Mouse (Mus musculus) urinary bladder, postnatal 14 days (tissue): Measurements from ENCODE around the gene Ccn1.

ENCODE experiments used
- DNase-seq: peaks from one replicate; pipeline ENCODE4 v3.0.0; 2021; ENCODE audit warnings: low spot score

The Ccn1 gene

DNA sequence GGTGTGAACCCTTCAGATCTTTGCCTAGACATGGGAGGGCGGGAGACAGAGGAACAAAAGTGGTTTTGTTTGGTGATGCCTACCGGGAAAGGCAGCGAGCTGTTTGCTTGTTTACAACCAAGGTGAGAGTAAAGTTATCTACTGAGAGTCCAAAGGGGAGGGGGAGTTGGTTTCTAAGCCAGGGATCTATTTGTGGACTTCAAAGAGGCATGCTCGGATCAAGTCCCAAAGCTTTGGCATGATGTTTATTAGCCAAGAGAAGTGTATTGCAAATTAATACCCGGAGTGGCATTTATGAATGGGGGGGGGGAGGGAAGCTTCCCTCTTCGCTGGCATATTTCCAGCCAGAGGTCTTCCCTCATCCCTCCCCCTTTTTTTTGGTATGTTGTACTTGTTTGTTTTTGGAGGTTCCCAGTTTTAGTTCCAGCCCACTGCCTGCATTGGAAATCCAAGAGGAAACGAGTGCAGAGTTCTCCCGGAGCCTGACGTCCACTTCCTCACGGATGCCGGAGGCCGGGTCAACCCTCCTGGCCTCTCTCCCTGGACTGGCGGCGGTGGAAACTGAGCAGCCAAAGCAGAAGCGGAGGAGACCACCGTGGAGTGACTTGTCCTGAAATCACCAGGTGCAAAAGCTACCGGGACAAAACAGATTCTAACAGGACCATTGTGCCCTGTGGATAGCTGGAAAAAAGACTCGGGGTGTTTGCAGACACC is 674 bp upstream of the Ccn1 start:
- peak; percentile 44 for DNase-seq

DNA sequence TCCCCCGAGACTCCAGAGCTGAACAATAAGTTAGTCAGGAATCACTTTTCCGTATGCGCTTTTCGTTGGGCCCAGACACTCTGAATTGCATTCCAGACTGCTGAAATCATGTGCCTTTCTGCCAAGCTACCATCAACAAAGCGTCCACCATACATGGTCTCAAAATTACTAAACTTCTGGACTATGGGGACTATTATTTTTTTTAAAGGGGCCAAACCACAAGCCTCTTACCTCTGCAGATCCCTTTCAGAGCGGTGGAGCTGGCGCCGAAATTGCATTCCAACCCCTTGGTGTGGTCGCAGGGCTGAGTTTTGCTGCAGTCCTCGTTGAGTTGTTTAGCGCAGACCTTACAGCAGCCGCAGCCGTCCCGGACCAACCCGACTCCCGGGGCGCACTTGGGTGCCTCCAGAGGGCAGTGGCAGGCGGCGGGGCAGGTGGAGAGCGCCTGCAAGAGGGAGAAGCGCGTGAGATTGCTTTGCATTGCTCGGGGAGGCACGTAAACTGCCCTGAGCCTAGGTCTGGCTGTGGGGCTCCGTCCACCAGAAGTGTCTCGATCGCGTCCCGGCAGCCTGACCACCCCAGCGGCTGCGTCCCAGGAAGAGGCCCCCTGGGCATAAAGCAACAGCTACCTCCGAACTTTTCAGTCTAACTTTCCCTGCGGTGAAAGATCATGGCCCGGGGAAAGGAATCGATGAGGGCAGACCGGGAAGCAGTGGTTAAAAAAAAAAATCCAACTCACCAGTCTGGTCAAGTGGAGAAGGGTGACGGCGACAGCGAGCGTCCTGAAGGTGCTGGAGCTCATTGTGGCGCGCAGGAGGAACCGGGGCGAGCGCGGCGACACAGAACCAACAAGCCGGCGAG is 560 bp downstream of the Ccn1 start:
- peak; percentile 70 for DNase-seq

DNA sequence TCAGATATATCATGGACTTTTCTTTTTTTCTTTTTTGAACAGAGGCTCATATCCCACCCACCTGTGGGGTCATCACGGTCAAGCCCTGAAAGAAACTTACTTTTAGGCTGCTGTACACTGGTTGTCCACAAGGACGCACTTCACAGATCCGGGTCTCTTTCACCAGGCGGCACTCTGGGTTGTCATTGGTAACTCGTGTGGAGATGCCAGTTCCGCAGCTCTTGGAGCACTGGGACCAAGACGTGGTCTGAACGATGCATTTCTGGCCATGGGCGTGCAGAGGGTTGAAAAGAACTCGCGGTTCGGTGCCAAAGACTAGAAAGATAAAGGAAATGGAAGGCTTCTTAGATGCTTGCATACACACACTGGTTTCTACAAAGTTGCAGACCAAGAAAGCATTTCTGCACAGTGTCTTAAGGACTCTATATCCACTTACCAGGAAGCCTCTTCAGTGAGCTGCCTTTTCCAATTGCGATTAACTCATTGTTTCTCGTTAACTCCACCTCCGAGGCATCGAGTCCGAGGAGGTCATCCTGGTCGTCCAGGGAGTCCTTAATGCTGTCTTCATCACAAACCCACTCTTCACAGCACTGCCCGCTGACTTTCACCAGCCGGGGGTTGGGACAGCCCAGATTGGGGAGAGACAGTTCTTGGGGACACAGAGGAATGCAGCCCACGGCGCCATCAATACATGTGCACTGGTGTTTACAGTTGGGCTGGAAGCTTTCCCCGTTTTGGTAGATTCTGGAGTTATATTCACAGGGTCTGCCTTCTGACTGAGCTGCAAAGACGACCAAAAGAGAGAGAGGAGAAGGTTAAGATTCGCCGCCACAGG is 1.5 kb downstream of the Ccn1 start:
- DNase-seq, result no peak

DNA sequence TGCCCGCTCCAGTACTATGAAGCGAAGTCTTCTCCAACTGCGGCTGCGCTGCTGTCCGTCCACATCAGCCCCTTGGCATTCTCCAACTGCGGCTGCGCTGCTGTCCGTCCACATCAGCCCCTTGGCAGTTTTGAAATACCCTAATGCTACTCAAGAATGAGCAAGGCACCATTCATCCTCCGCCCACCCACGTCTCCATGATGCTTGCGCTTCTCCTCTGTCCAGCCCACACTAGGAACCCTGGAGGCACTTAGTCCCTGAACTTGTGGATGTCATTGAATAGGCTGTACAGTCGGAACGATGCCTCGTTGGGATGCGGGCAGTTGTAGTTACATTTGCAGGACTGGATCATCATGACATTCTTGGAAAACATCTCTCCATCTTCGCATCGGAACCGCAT is 2.4 kb downstream of the Ccn1 start:
- DNase-seq, result no peak

DNA sequence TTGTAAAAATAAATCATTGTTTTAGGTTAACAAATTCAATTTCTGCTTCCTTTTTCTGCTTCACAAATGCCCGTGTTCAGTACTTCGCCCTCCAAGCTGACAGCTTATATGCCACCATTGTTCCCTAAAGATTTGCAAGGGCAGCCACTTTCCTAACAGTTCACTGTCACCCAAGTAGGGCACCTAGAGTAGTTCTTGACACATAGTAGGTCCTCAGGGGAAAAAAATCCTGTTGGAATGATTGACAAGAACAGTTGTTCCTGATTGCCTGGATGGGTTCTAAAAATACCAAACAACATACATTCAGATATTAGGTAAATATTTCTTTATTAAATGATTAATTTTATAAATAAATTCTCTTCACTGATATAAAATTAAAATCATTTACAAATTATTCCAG is 3.1 kb downstream of the Ccn1 start:
- no peak for DNase-seq

DNA sequence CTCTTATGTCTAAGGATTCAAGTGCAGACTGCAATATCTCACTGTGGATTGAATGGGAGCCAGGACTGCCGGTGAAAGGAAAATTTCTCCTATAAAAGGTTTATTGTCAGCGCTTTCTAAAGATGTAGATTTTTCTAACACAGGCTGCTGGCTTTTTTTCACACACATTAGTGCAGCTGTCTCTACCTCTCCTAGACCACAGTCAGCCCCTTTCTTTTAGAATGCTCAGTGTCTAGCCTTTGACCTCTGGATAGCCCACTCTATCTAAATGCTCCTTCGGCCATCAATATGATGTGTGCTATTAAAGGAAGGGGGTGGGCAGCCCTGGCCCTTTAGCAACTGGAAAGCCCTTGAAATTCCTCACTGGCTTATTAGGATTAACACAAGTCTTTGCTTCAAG is 3.8 kb downstream of the Ccn1 start:
- DNase-seq, result no peak

DNA sequence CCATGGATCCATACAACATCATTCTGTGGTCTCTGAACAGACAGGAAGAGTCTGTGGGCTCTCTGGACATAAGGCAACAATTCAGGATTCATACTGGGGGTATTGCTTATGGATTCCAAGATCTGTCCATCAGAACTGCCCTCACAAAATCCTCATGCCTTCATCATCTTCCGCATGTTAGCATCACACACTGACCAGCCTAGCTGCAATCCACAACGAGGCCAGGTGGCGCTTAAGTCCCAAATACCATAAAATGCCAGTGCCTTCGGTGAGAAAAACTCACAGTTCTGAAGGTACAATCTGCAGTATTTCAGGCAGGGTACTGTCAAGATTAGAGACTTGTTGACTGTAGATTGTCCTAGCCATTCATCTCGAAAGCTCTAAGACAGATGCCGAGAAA is 4.3 kb downstream of the Ccn1 start:
- no peak for DNase-seq

DNA sequence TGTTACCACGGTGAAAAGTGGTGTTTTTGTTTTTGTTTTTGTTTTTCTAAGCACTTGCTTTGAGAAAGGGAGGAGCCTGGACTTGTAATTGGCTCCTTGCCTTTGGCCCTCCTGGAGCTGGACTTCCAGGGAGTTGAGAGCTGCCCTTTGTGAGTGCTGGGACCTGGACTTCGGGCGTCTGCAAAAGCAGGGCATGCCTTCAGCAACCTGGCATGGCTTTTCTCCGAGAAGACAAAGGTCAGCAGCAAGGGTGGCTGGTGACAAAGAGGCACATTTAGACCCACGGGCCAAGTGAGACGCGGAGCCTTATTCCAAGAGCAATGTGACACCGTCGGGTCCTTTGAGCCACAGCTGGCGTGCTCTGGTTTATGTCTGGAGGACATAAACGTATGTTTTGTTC is 6.9 kb downstream of the Ccn1 start:
- no peak for DNase-seq

DNA sequence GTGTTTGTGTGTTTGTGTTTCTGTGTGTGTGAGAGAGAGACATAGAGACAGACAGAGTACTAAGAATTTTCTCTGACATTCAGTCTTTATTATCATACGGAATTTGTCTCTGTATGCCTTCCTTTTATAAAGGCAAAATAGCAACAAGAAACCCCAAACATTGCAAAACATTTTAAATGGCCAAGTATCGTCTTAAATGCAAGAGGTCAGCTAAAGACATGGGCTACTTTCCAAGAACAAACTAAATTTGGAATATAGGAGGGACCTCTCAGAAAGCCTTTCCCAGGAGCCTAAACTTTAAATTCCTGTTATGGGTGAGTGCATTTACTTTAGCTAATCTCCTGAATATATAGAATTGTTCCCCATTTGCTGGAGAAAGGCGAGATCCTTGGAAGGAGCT is 7.9 kb downstream of the Ccn1 start:
- no peak for DNase-seq

DNA sequence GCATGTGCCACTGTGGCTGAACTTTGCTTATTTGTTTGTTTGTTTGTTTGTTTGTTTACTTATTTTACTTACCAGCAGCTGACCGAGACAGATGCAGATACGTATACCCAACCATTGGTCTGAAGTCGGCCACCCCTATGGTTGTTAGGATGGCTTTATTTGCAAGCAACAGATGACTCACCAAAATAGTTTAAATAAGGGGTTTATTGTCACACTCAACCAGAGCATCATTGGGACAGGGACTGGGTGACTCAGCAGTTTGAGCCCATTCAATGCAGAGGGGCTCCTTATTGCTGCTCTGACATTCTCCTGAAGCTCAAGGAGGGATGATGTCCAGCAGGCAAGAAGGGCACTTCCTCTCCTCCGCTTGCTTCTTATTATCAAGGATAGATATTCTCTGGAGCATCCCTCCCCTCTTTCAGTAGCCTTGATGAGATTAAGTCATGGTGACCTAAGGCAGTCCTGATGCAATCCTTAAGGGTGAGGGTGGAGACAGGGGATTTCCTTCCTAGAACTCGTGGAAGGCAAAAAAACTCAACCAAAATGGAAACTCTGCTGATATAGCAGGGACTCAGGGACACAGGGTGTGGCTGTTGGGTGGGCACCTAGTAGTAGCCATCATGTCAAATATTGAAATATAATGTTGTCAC is 8.6 kb downstream of the Ccn1 start:
- DNase-seq, result no peak

DNA sequence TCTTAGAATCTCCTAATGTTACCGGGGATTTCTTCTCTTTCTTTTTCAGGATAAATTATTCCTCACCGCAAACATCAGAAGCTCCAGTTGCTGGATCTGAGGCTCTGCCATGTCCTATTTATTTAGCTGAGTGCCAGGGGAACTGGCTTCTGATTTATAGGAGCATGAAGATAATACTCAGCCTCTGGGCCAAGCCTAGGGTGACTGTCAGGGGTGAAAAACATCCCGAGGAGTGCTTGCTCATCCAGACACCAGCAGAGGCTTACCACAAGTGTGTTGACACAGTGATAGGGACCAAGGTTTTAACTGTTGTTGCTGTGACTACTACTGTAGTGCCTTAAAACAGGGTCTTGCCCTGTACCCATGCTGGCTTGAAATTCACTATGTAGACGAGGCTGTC is 9.2 kb downstream of the Ccn1 start:
- no peak for DNase-seq

DNA sequence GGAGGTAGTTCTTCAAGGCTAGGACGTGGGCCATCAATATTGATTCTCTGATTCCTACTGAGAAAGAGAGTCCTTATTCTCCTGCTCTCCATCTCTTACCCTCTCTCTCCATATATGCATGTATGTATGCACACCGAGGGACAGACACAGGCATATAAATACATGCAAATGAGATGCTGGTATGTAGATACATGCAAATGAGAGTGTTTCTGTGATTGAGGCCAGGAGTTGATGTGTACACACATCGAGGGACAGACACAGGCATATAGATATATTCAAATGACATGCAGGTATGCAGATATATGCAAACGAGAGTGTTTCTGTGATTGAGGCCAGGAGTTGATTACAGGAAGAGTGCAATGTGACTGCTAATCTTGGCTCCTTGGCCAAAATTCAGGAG is 9.6 kb downstream of the Ccn1 start:
- no peak for DNase-seq

DNA sequence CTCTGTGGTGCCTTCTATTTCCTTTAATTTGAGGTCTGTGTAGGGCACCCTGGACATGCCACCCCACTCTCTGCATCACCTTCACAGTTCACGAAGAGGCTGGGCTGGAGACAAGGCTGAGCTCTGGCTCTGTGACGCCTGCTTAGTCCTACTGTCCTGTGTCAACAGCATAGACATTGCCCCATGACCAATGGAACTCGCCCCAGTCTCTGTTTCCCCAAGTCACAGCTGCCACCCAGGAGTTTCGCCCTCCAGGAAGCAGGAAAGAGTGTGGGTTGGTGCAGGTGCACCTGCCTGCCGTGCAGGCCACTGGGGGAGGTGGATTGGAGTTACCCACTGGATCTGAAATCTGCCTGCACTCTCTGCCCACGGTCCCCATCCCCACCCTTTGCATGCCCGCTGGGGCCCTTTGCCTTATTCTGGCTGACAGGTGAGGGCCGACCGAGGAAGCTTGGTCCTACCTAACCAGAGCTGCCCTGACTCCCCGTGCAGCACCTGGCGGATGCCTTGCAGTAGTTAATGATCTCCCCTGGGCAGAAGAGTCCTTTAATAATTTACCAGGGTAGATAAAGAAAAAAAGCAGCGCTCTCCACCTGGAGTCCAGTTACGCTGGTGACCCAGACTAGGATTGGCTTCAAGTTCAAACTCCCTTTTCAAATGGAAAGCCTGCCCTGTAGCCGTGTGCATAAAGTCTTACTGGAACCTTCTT is 15.6 kb downstream of the Ccn1 start:
- no peak for DNase-seq

DNA sequence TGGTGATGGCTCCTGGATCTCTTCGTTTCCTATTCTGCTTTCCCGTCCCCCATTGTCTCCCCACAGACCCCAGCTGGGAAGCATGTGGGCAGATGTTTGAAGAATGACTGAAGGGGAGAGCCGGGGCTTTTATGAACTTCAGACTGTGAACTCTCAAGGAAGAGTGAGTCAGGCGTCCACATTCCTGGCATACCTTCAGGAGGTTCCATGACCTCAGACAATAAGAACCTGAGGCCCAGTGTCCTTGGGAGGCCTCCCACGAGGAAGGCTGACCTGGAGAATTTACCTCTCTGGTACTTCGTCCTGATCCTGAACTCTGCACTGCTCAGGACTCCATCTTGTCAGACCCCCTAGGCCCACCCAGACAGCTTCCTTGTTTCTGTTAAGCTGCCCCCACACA is 16.9 kb downstream of the Ccn1 start:
- no peak for DNase-seq

DNA sequence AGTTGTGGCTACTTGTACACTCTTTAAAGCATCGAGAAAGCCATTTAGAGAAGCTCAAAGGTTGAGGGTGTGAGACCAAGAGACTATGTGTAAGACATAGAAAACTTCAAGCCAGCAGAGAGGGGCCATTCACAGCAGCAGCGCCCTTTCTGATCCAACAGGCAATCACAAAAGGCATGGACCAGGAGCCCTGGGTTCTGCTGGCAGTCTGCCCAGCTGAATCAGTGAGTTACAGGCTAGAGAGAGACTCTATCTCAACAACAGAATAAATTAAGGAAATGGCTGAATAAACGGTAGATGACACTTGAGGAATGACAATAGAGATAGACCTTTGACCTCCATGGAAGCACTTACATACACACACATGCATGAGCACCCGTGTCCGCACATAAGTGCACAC is 21.1 kb downstream of the Ccn1 start:
- DNase-seq, result no peak

DNA sequence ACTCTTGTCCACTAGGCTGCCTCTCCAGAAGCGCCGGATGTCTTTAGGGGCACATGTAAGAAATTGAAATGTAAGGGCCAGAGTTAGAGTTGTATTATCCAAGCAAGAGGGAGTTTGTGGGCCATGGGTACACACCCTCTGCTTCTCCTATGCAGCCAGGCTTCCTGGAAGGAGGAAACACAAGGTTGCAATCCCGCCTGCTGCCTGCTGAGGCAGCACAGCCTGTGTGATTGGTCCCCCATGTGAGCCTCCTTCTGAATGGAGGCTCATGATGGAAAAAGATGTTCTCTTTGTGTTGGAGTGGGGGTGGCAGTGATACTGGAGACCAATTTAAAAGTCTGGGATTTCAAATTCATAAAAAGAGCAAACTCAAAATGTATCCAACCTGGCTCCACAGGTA is 22.0 kb downstream of the Ccn1 start:
- DNase-seq, result no peak

DNA sequence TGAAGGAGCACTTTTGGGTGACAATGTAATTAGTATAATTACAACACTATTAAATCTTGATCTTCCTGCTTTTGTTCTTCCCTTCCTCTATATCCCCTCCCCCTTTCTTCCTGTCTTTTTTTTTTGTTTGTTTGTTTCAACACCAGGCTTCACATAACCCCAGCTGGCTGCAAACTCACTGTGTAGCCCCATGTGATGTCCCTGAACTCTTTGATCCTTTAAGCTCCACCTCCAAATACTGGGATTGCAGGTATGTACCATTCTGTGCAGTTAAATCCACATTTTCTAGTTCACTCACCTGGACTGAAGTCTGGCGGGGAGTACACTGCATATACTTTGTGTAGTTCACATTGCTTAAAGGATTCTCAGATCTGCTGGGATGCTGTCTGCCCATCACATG is 23.7 kb downstream of the Ccn1 start:
- DNase-seq, result no peak

DNA sequence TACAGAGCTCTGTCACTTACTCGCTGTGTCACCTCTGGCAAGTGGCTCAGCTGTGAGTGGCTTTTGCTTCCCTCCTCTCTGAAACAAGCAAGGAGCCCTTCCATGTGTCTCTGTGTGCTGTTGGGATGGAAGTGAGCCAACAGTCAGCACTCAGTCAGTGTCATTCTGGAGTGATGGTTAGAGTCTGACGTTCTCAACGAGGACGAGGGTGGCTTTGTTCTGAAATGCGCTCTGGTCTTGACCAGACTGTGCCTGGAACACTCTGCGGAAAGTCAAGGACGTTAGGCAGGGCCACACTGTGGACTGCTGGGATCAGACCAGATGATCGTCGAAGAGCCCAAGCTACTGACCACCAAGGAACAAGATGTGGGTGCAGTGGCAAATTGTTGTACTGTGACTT is 24.2 kb downstream of the Ccn1 start:
- DNase-seq, result no peak

DNA sequence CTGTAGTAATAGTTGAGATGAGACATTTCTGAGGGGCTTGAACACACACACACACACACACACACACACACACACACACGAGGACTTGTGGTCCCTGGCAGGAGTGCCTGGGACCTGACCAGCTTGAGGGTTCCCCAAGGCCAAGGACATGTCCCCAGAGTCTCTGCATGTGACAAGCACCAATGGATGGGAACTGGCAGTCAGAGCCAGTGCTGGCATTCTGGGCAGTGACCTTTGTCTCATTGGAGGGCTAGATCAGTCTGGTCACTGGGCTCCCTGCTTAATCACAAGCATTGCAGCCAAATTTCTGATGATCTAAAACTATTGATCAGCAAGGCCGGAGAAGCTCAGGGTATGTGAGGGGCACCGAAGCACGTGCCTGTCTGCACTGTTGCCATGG is 25.0 kb downstream of the Ccn1 start:
- DNase-seq, result no peak

DNA sequence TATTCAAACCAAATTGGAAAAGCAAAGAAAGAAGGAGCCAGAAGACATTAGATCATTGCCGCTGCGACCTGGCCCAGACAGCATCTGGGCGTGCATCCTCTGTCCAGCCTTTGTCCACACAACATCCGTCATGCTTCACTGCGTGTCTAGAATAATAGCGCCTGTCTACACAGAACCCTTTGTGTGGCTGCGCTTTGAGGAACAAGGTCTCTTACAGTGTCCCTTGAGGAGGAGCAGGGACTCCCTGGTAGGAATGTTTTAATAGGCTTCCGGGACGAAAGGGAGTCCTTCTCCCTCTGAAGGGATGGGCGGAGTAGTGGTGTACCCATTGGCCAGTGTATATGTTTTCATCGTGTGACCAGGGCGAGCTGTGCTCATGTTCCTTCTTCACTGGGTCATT is 26.7 kb downstream of the Ccn1 start:
- DNase-seq, result no peak

DNA sequence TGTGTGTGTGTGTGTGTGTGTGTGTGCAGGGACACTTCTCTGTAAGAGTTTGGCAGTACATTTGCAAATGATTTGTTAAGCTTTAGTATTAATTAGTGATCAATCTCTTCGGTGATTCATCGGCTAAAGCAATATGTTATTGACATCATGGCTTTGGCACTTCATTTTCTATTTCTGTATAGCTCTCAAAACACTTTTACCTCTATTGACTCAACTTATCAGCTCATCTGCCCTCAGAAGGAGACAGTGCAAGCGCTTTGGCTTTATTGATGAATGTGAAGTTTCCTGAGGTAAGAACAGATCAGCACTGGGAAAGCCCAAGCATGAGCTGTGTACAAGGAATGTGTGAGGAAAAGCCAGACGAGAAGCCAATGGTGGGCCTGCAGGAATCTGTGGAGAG is 28.6 kb downstream of the Ccn1 start:
- no peak for DNase-seq
